Mouse (Mus musculus): ENCODE data around the gene B3gnt3. TPM values are rescaled to one million over a fixed set of nuclear protein-coding genes. Genes with fewer than 3 reads are reported as not detected.

The B3gnt3 gene
- polyA plus RNA-seq (2015; fragmentation: Nextera tagmentation; extraction: Ambion mirVana) = 4.2 and 4.9 TPM in 2 replicates

GRCm38 (mm10) chr8:71701414-71702086 lies at the start of gene B3gnt3:
TSS of gene B3gnt3 (minus strand) at chr8:71701789.

GRCm38 (mm10) chr8:71725122-71725924 lies 23.7 kb upstream of the B3gnt3 start, which contains the start of gene Fcho1:
TSS of gene Fcho1 (minus strand) at chr8:71725716.

GRCm38 (mm10) chr8:71689028-71689427 lies 12.6 kb downstream of the B3gnt3 start, which contains the start of gene Insl3:
TSS of gene Insl3 (plus strand) at chr8:71689214.

GRCm38 (mm10) chr8:71676020-71676741 lies 25.4 kb downstream of the B3gnt3 start, which contains the start of gene Jak3:
TSS of gene Jak3 (plus strand) at chr8:71676296.

GRCm38 (mm10) chr8:71671549-71671965 lies 30.0 kb downstream of the B3gnt3 start, which contains the start of gene Unc13a:
TSS of gene Unc13a (minus strand) at chr8:71671757.

Other genes starting within 250 kb of the B3gnt3 start
- gene Abhd8, start 238.1 kb downstream of the B3gnt3 start, polyA plus RNA-seq (2015; fragmentation: Nextera tagmentation; extraction: Ambion mirVana) = 39.0 and 41.2 TPM in 2 replicates
- gene Mrpl34, start 236.8 kb downstream of the B3gnt3 start, polyA plus RNA-seq (2015; fragmentation: Nextera tagmentation; extraction: Ambion mirVana) = 94.6 and 97.7 TPM in 2 replicates
- 48.3 and 57.9 TPM in 2 replicates for gene Dda1, start 232.6 kb downstream of the B3gnt3 start, polyA plus RNA-seq (2015; fragmentation: Nextera tagmentation; extraction: Ambion mirVana)
- gene Ano8, start 215.8 kb downstream of the B3gnt3 start, polyA plus RNA-seq (2015; fragmentation: Nextera tagmentation; extraction: Ambion mirVana) = 1.3 and 2.4 TPM in 2 replicates
- gene Gtpbp3, start 213.7 kb downstream of the B3gnt3 start, polyA plus RNA-seq (2015; fragmentation: Nextera tagmentation; extraction: Ambion mirVana) = 7.5 and 9.5 TPM in 2 replicates
- 21.9 and 33.3 TPM in 2 replicates for gene Plvap, start 190.0 kb downstream of the B3gnt3 start, polyA plus RNA-seq (2015; fragmentation: Nextera tagmentation; extraction: Ambion mirVana)
- 0.33 and 0.57 TPM in 2 replicates for gene Ccdc194, start 176.1 kb downstream of the B3gnt3 start, polyA plus RNA-seq (2015; fragmentation: Nextera tagmentation; extraction: Ambion mirVana)
- 57.6 and 67.3 TPM in 2 replicates for gene Bst2, start 164.3 kb downstream of the B3gnt3 start, polyA plus RNA-seq (2015; fragmentation: Nextera tagmentation; extraction: Ambion mirVana)
- 47.7 and 53.4 TPM in 2 replicates for gene Mvb12a, start 158.9 kb downstream of the B3gnt3 start, polyA plus RNA-seq (2015; fragmentation: Nextera tagmentation; extraction: Ambion mirVana)
- 0.21 and 0.48 TPM in 2 replicates for gene Tmem221, start 142.9 kb downstream of the B3gnt3 start, polyA plus RNA-seq (2015; fragmentation: Nextera tagmentation; extraction: Ambion mirVana)
- gene Nxnl1, start 135.2 kb downstream of the B3gnt3 start, polyA plus RNA-seq (2015; fragmentation: Nextera tagmentation; extraction: Ambion mirVana) = 0.38 and 0.40 TPM in 2 replicates
- gene Slc27a1, start 132.9 kb downstream of the B3gnt3 start, polyA plus RNA-seq (2015; fragmentation: Nextera tagmentation; extraction: Ambion mirVana) = 50.7 and 177 TPM in 2 replicates
- 159 and 188 TPM in 2 replicates for gene Pgls, start 109.6 kb downstream of the B3gnt3 start, polyA plus RNA-seq (2015; fragmentation: Nextera tagmentation; extraction: Ambion mirVana)
- gene Fam129c, start 104.1 kb downstream of the B3gnt3 start, polyA plus RNA-seq (2015; fragmentation: Nextera tagmentation; extraction: Ambion mirVana) = 0.96 and 1.2 TPM in 2 replicates
- 44.7 and 50.8 TPM in 2 replicates for gene Colgalt1, start 90.8 kb downstream of the B3gnt3 start, polyA plus RNA-seq (2015; fragmentation: Nextera tagmentation; extraction: Ambion mirVana)
- 0.12 and 0.35 TPM in 2 replicates for gene Unc13a, start 30.0 kb downstream of the B3gnt3 start, polyA plus RNA-seq (2015; fragmentation: Nextera tagmentation; extraction: Ambion mirVana)
- gene Jak3, start 25.5 kb downstream of the B3gnt3 start, polyA plus RNA-seq (2015; fragmentation: Nextera tagmentation; extraction: Ambion mirVana) = 3.2 and 4.6 TPM in 2 replicates
- gene Insl3, start 12.6 kb downstream of the B3gnt3 start, polyA plus RNA-seq (2015; fragmentation: Nextera tagmentation; extraction: Ambion mirVana) = 0.77 and 0.85 TPM in 2 replicates
- gene Fcho1, start 23.9 kb upstream of the B3gnt3 start, polyA plus RNA-seq (2015; fragmentation: Nextera tagmentation; extraction: Ambion mirVana) = 0.53 and 1.9 TPM in 2 replicates
- gene Zfp709, start 180.2 kb upstream of the B3gnt3 start, polyA plus RNA-seq (2015; fragmentation: Nextera tagmentation; extraction: Ambion mirVana) = 2.7 and 2.8 TPM in 2 replicates
- gene Zfp882, start 206.8 kb upstream of the B3gnt3 start, polyA plus RNA-seq (2015; fragmentation: Nextera tagmentation; extraction: Ambion mirVana) = 1.9 TPM in 2 replicates
- 14.0 and 14.8 TPM in 2 replicates for gene Zfp617, start 206.8 kb upstream of the B3gnt3 start, polyA plus RNA-seq (2015; fragmentation: Nextera tagmentation; extraction: Ambion mirVana)
- 4.9 and 5.2 TPM in 2 replicates for gene Zfp961, start 249.2 kb upstream of the B3gnt3 start, polyA plus RNA-seq (2015; fragmentation: Nextera tagmentation; extraction: Ambion mirVana)

Data from skeletal muscle tissue, postnatal 0 days (tissue).